Mouse (Mus musculus) 416B (cell line): ENCODE measurements at regions not wholly inside any gene's neighbourhood (a gene's known extent, or its start where the extent isn't known, plus 50 kb on each side); places are given as distances from the start of the nearest gene placed in this dataset.
"Not testable (repeated sequence)": the region's sequence is repeated elsewhere in the genome, so short reads cannot be mapped to it uniquely, and the experiment has no call there.

ENCODE experiments used
- DNase-seq: peaks from one replicate; pipeline ENCODE4 v3.0.0; 2011; ENCODE audit warnings: low read depth

DNA sequence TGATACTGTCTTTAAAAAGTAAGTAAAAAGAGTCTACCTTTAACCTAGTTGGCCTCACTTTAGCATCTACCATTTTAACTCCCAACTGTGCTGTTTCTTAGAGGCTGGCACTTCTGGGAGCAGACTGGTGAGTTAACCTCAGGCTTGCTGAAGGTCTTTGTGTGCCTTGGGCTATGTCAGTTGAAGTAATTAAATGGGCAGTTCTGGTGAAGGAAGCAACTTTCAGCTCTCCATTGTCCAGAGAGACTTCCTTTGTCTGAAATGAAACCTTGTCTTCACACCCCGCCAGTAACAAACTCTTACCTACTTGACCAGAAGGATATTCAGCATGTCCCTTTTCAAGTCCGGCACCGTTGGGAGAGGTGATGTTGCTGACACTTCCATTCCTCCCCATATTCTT lies 55.5 kb downstream of the Zfp281 start:
- no peak for DNase-seq

DNA sequence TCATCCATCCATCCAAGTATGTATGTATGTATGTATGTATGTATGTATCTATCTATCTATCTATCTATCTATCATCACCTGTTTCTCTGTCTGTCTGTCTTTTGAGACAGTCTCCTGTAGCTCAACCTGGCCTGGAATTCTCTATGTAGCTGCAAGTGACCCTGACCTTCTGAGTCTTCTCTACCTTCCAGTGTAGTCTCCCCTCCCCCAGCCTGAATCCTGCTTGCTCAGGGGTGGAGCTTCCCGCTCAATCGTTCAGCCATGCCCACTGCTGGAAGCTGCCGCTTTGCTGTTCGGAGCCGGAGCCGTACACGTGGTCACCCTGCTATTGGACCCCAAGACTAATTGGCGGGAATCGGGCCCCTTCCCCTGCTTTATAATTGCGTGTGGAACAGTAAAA lies 57.6 kb downstream of the Zfp281 start:
- DNase-seq: not testable (repeated sequence)

DNA sequence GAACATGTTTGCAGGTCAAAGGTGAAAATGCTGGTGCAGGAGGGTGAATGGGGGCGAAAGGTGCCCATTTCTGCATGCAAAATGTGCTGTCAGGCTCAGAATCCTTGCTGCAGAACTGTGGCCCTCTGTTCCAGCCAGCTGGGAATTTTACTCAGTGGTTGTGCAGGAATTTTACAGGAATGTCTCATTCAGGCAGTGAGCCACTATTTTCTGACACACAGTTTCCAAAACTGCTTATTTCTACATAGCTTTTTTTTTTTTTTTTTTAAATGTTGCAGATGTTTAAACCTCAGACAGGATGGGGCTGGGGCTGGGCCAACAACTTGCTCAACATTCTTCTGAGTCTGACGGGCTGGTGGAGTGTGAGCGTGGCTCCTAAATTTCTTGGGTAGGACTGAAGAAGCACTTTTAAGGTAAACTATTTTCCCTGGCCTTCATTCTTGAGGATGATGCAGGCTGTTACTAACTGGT lies 58.4 kb downstream of the Zfp281 start:
- DNase-seq: peak; percentile 89

DNA sequence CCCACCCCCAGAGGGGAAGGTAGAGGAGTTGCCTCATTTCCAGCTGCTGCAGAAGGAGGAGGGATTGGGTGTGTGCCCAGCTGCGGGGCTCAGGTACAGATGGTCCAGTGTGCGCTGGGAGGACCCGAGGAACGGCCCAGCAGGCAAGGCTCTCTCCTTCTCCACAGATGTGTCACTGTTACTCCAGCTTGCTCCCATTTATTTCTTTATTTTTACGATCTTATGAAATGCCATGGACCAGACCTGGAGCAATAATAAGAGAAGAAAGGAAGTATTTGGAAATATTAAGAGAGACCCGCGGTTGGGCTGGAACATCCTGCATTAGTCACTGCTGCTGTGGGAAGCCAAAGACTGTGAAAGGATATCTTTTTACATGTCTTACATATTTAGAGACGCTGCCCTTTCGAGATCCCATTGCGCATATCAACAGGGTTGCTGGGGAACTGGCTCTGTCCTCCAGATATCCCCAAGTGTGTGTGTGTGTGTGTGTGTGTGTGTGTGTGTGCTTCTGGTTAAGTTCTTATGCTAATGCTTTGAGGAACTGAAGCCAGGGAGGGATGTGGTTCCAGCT lies 58.9 kb downstream of the Zfp281 start:
- DNase-seq: peak; percentile 90

DNA sequence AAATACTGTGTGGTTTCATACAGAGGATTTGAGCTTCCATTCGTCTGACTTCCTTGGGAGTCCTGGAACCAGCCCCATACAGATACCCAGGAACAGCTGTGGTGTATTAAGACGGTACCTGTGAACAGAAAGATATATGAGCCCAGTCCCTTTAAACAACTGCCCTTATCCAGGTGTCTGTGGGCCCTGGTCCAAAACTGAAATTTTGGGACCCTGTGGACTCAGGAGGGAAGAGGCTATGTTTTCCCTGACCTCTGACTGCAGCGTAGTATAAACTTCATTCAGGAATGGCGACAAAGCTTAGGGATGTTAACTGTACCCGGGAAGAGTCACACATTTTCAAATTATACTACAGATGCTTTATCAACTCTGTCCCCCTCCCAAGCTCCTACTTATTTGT lies 59.8 kb downstream of the Zfp281 start:
- DNase-seq: no peak

DNA sequence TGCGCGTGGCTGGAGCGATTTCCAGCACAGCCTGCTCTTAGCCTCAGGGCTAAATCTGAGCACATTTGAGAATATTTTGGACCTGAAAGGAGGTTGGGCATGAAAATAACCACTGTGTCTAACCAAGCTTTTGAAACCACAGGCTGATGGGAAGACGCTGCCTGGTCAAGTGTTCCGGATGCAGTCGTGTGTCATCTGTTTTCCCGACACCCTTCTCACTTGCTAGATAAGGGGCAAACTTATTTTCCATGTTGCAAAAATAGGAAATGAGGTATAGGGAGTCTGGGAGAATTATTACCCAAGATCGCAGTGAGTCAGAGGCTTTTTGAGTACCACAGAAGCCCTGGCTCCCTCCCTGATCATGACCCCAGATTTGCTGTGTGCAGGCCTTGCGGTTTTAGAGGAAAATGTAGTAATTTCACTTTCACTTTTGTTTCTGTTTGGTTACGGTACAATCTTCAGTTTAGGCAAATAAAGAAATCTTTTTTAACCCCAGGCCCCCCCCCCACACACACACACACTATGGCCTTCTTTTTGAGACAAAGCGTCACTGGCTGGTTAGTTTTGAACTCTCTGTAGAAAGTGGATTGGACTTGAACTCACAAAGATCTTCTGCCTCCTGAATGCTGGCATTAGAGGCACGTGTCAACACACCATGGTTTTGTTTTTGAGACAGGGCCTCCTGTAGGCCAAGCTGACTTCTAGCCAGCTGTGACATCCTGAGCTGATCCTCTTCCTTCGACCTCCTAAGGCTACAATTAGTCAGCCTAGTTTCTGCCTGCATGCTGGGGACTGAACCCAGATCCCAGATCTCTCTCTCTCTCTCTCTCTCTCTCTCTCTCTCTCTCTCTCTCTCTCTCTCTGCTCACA lies 60.7 kb downstream of the Zfp281 start:
- peak; percentile 99 for DNase-seq

DNA sequence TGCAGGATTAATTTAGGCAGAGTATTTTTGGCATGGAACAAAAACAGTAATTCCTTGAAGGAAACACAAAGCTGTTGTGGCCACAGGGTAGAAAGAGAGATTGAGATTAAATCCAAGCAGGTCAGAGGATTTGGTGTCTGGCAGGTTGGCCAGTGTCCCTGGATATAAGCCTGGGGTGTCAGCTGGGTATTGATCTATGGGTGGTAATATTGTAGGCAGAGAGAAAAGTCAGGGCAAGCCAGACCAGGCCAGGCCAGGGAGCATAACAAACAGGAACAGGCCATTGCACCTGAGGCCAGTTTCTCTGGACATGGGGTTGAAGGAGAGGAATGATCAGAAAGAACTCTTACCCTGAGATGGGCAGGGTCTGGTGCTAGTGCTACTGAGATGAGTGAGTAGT lies 61.8 kb downstream of the Zfp281 start:
- no peak for DNase-seq

DNA sequence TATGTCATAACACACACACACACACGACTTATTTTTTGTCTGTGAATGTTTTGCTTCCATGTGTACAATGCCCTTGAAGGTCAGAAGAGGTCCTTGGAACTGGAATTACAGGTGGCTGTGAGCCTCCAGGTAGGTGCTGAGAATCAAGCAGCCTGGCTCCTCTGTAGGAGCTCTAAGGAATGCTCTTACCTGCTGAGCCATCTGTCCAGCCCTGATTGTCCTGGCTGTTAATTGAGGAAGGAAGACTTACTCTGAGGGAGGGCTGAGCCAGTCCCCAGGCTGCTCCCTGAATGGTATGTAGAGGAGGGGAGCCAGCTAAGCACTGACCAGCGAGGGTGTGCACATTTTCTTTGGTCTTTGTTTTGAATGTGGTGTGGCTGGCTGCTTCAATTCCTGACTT lies 65.4 kb downstream of the Zfp281 start:
- no peak for DNase-seq

DNA sequence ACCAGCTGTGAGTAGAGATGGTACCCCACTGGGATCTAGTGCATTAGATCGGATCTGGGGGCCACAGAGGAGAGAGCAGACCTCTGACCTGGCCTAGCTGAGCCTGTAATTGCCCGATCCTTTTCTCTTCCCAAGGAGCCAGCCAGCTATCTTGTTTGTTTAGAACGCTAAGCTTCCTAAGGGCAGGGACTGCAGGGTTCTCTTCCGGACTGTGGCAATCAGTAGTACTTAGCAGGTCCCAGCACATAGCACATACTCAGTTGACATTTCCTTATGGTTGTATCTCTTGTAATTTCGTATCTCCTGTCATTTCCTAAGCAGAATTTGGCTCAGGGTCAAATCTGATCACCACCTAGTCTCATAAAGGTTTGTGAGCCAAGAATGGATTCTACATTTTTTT lies 68.7 kb downstream of the Zfp281 start:
- no peak for DNase-seq

DNA sequence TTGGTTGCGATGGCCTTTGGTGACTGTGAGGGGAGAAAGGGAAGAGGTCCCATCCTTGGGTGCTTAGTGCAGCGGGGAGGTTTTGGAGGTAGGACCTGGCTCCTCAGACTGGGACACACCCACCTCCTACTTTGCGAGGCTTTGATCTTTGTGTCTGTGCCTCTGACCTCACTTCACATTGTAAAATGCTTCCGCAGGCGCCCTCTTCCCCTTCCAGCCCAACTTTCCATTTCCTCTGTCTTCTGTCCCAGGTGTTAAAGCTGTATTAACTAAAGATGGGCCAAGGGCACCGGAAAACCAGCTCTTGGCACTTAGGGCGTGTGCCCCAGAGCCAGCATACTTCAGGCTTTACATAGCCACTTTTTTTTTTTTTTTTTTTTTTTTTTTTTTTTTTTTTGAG lies 70.3 kb downstream of the Zfp281 start:
- DNase-seq: no peak

DNA sequence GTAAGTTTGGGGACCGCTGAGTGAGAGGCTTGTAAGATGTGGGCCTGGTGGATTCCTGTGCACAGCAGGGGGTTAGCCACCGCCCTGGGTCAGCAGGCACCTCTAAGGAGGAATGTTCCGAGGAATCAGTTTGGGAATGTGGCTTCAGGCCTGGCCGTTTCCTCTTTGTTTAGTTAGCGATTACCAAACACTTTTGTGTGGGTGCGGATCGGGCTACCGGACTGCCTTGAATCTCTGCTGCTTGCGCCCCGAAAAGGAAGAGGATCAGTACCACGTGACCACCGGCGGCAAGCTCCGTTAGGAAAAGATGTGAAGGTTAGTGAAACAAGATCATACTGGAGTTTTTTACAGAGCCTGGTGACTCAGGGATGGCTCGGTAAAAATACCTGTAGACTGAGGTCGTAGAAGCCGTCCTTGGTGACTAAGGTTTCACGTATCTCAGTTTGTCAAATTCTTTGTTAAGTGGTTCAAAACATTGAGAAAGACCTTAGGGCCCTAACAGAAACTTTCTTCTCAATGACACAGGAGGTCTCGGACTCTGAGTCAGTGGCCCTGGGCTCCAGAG lies 71.5 kb downstream of the Zfp281 start:
- DNase-seq: no peak

DNA sequence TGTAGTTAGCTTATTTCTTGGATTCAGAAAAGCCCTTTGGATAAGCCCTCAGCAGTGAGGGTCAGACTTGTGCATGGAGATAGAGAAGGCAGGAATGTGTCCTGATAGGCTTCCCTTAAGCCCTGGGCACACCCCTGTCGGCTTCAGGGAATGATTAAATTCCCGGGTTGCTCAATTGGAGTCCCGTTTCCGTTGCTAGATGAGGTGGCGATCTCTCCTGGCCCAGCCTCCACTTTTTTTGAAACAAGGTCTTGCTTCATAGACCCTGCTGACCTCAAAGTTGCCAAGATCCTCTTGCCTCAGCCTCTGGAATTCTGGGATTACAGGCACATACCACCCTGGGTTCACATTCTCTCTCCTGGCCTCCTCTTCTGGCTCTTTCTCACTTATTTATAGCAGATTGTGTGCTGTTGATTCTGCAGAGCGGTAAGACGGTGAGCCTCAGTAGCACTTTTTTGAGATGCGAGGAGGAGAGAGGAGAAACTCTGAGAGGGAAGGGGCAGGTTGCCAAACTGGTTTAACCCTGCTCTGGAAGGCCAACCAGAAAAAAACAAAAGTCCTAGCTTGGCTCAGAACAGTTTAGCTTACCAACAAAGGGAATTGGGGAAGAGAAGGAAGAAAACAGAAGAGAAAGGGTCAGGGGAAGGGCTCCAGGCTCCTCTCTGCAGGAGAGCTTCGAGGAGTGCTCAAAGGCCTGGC lies 73.9 kb downstream of the Zfp281 start:
- no peak for DNase-seq

DNA sequence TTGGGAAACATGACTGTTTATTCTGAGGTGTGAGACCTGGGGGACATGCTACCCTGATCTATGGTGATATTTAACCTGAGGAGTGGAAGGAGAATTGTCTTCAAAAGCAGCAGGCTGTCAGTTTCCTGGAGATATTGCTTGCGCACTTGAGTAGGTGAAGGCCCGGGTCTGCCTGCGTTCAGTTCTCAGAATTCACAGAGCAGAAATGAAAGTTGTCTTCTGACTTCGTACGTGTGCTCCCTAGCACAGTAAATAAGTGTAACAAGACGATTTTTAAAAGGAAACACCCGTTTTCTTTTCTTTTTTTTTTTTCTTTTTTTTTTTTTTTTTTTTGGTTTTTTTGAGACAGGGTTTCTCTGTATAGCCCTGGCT lies 74.4 kb downstream of the Zfp281 start:
- DNase-seq: no peak

DNA sequence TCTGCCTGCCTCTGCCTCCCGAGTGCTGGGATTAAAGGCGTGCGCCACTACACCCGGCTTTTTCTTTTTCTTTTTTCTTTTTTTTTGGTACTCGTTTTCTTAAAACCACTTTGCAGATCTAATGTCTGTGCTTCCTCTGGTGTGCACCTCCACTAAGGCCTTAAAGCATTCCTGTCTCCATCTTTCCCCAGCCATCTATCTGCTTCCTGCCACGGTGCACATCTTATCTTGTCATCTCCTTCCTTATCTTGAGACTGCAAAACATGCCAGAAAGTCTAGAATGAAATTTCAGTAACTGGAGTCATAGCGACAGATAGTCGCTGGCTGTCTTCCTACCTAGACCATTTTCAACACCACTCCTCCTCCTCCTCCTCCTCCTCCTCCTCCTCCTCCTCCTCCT lies 74.9 kb downstream of the Zfp281 start:
- peak; percentile 45 for DNase-seq

DNA sequence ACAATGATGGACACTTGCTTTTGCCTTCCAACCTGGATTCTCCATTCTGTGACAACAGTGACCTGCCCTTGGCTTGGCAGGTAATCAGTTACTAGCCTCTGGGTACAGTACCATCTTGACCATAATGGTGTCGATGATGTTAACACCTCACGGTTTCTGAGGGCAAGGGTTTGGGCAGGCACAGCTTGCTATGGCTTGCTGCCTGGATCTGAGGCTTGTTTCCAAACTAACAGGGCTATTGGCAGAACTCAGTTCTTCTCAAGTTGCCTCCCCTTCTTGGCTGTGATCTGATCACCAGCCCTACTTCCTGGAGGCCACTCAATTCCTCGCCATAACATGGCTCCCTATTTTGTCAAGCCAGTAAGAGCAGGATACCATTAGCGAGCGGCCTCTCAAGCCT lies 79.4 kb downstream of the Zfp281 start:
- DNase-seq: no peak

DNA sequence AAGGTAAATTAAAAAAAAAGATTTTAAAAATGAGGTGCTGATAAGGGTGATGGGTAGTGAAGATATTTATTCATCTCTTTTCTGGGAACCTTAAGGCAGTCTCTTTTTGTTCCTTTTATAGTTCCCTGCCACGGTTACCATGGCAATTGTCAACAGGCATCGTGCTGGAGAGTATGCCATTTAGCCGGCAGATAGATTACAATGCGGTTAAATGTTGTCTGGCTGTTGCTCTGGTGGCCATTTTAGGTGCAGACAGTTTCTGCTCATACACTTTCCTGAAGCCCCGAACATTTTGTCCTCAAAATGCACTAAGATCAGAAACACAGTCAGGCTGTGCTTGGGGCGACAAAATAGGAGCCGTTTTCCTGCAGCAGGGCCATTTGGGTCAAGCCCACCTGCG lies 81.8 kb downstream of the Zfp281 start:
- DNase-seq: no peak

DNA sequence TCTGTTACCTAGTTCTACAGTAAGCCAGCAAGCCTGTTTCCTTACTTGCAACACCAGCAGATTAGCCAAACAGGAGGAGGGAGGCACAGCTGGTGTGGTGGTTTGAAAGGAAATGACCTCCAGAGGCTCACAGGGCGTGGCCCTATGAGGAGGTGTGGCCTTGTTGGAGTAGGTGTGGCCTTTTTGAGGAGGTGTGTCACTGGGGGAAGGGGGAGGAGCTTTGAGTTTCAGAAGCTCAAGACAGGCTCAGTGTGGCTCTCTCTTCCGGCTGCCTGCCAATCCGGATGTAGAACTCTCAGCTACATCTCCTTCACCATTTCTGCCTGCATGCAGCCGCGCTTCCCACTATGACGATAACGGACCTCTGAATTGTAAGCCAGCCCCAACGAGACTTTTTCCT lies 82.7 kb downstream of the Zfp281 start:
- DNase-seq: peak; percentile 74

DNA sequence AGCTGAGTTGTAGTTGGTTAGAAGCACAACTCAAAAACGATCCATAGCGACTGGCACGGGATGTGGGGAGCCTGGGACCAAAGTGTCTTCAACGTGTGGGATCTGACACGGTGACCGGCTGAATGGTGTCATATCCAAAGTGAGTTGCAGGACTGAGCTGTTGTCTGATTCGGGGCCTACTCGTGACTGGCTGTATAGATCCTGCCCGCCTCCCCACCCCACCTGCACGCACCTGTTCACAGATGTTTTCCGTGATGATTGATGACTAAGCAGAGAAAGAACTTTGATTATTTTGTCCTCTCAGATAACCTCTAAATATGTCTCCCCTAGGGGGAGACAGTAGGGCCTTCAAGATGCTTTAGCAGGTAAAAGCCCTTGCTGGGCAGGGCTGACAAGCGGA lies 83.2 kb downstream of the Zfp281 start:
- DNase-seq: no peak

DNA sequence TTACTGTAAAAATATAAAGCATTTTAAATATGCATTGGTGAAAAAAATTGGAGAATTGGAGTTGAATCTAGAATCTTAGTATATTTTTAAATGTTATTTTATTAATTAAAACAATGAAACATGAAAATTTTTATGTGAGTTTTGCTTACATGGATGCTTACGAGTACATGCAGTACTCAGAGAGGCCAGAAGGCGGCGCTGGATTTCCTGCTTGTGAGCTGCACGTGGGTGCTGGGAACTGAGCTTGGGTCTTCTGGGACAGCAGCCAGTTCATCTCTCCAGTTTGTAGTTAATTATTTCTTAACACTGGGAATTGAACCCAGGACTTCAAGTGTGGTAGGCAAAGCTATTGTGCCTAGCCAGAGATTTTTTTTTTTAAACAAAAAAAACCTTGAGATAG lies 85.5 kb downstream of the Zfp281 start:
- no peak for DNase-seq

DNA sequence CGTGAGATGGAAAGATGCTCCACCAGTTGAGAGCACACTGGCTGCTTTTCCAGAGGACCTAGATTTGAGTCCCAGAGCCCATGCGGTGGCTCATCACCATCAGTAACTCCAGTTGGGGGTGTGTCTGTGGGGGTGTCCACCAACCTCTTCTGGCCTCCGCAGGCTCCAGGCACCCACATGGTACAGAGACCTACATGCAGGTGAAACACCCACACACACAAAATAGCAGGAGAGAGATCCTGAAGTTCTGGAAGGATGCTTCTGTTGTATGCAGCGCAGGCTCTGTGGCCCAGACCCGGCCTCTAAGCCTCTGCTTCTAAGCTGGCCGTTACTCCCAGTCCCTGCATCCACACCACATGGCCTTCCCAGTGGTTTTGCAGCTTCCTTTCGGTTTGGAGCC lies 86.5 kb downstream of the Zfp281 start:
- no peak for DNase-seq

DNA sequence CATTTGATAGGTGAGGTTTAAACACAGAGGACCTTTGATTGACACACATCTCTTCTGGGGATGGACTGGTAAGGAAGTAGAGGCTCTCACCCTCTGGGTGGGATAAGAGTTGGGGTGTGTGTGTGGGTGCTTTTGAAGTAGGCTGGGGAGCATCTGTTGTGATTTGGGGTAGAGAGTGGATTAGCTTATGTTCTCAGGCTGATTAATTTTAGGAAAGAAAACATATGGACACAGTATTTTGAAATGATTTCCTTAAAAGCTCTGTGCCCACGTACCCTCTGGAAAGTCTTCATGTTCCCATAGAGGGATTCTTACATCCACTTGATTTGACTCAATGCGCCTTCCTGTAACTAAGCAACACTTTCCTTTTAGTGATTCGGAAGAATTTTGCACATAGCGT lies 89.4 kb downstream of the Zfp281 start:
- DNase-seq: no peak

DNA sequence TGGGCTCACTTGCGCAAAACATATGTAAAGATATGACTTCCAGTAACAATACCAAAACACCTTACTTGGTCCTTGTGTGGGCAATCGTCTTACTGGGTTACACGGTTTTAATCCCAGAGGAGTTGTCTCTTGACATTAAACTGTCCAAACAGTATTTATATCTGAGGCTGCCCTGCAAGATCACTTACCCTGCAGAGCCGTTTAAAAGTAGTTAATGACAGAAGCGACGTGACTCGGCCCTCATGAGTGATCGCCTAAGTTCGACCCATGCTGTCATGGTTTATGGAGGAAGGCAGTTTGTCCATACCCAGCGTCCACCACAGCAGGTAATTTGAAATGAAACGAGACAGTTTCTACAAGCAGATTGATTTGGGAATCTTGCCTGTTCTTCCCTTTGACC lies 90.3 kb downstream of the Zfp281 start:
- DNase-seq: no peak
